Mouse (Mus musculus) intestine, embryonic 14.5 days (tissue): Measurements from ENCODE around the gene Timm10. TPM values are rescaled to one million over a fixed set of nuclear protein-coding genes. Genes with fewer than 3 reads are reported as not detected.
A peak's percentile ranks its signal among the peaks of the same experiment; 100 is the strongest.

ENCODE experiments used
- ATAC-seq: fragments of 200-750 bp; cut with Nextera tagmentation; replicated peaks from 2 replicates; pipeline ENCODE4 v1.8.0; 2017; ENCODE audit warnings: low read depth, moderate number of reproducible peaks, moderate TSS enrichment, moderate library complexity; ENCODE audit not compliant: low FRiP score, low TSS enrichment
- DNase-seq: peaks from one replicate; pipeline ENCODE4 v3.0.0-alpha.2; 2018; ENCODE audit warnings: low spot score
- H3K27ac ChIP-seq: fragments of 300-500 bp; sonication (generic); 2 replicates; pipeline ENCODE4 v1.5.1; 2014; ENCODE audit warnings: low read depth, mild to moderate bottlenecking, control low read depth
- H3K27me3 ChIP-seq: fragments of 300-500 bp; sonication (generic); replicated peaks from 2 replicates; pipeline ENCODE4 v1.6.1; 2014; ENCODE audit warnings: low read length, control low read depth; ENCODE audit not compliant: control insufficient read depth, insufficient read depth
- H3K36me3 ChIP-seq: fragments of 300-500 bp; sonication (generic); 2 replicates; pipeline ENCODE4 v1.6.1; 2014; ENCODE audit warnings: low read length, control low read depth; ENCODE audit not compliant: control insufficient read depth, insufficient read depth
- H3K4me1 ChIP-seq: fragments of 300-500 bp; sonication (generic); replicated peaks from 2 replicates; pipeline ENCODE4 v1.6.1; 2014; ENCODE audit warnings: low read length, control low read depth, mixed read lengths; ENCODE audit not compliant: control insufficient read depth, insufficient read depth
- H3K4me2 ChIP-seq: fragments of 300-500 bp; sonication (generic); 2 replicates; pipeline ENCODE4 v1.6.1; 2014; ENCODE audit warnings: low read length
- H3K4me3 ChIP-seq: fragments of 300-500 bp; sonication (generic); 2 replicates; pipeline ENCODE4 v1.5.1; 2014; ENCODE audit warnings: low read depth, low read length, control low read depth, mixed read lengths
- H3K9ac ChIP-seq: fragments of 300-500 bp; sonication (generic); 2 replicates; pipeline ENCODE4 v1.6.1; 2014; ENCODE audit warnings: mild to moderate bottlenecking, low read length
- H3K9me3 ChIP-seq: fragments of 300-500 bp; sonication (generic); 2 replicates; pipeline ENCODE4 v1.6.1; 2016; ENCODE audit warnings: low read length, control low read depth; ENCODE audit not compliant: control insufficient read depth
- WGBS: fragments of 180-500 bp; shearing (Covaris S2); extraction: QIAGEN DNeasy Blood & Tissue Kit; methylation state at CpG from one replicate; pipeline ENCODE4 v1.1.7; 2014; 5-methylcytosine and 5-hydroxymethylcytosine counted together
- polyA plus RNA-seq: library from polyadenylated mRNA; unstranded; fragments of >200 nt; fragmentation: Nextera tagmentation; extraction: Ambion mirVana; gene quantifications from 2 replicates; pipeline ENCODE4 v1.2.1, GENCODE M21; 2014

The Timm10 gene
- polyA plus RNA-seq, 1 experiment from 2014 or later, result 73.7 TPM

DNA sequence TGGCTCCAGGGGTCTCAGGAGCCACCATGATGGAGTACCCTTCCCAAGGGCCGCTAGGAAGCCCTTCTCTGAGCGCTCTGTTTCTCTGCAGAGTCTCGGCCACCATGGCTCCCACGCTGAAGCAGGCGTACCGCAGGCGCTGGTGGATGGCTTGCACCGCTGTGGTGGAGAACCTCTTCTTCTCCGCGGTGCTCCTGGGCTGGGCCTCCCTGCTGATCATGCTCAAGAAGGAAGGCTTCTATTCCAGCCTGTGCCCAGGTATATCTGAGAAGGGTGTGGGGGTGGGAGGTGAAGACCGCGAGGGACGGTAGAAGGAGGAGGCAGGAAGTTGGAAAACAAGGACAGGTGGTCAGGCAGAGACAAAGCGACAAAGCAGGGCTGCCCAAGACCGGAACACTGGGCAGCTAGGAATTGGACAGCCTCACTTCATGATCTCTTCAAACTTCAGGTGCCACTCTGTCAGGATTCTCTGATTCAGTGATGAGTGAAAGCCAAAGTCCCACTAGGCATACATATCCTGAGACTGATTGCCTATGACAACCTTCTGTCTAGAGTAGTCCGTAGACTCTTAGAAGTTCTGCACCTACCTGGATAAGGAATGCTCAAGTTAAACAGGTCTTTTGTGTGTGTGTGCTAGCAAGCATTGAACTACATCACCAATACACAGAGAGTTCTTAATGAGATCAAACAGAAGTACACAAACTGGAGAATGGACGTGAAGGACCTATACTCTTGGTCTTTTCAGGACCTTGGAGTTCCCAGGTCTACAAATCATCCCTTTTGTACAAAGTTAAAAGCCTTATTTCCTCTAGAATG lies 14.2 kb downstream of the Timm10 start:
- Histone ChIP-seq H3K9ac (peak overlapping the region; percentile 76), H3K9me3 (no peaks in the 10 kb centered on the region), H3K36me3 (peaks cover 6% of the 10 kb centered on the region; the same call in 1 of the 2 replicates), H3K4me1 (peaks cover 22% of the 10 kb centered on the region), H3K27ac (peak overlapping the region; percentile 94), H3K27me3 (peaks cover 6% of the 10 kb centered on the region; the same call in 1 of the 2 replicates), H3K4me3 (peak overlapping the region; percentile 72), H3K4me2 (peak overlapping the region; percentile 95)
- no peak for DNase-seq
- 0 out of 2 replicates have a peak, but pooled peaks have one; percentile 6 for ATAC-seq
- 5% methylated on average over 17 of the region's 17 CpGs for WGBS

GRCm38 (mm10) chr2:84841905-84842304 lies 15.1 kb downstream of the Timm10 start:
- no peak for ATAC-seq
- Histone ChIP-seq H3K27me3 (peaks cover 6% of the 10 kb centered on the region; the same call in 1 of the 2 replicates), H3K4me3 (peak overlapping the region; percentile 72; the same call in 1 of the 2 replicates), H3K36me3 (peaks cover 15% of the 10 kb centered on the region; the same call in 1 of the 2 replicates), H3K9me3 (no peaks in the 10 kb centered on the region), H3K4me2 (peak overlapping the region; percentile 95), H3K27ac (no peak overlapping the region), H3K9ac (no peak overlapping the region), H3K4me1 (peaks cover 22% of the 10 kb centered on the region)
- DNase-seq, result no peak

DNA sequence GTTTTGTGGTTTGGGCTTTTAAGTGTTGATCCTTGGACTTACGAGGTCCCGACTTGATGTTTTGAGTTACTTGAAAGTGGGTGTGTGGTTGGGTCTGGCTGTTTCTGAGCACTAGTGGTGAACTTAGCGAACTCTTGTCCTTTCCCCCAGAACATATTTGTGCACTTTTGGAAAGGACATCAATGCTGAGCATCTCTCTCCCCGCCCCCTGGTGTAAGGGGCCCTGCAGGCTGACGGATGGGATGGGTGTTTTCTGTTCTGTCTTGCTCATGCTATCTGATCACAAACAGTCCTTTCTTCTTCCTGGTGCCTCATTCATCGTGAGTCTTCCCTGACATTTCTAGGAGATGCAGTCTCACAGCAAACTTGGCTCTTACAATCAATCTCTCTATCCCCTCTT lies 16.9 kb downstream of the Timm10 start:
- no peak overlapping the region for H3K9ac ChIP-seq
- no peak overlapping the region for H3K4me2 ChIP-seq
- peaks cover 23% of the 10 kb centered on the region for H3K36me3 ChIP-seq
- no peaks in the 10 kb centered on the region for H3K9me3 ChIP-seq
- peaks cover 20% of the 10 kb centered on the region for H3K4me1 ChIP-seq
- H3K4me3 ChIP-seq, result no peak overlapping the region
- DNase-seq, result no peak
- no peak overlapping the region for H3K27ac ChIP-seq
- 79% methylated on average over 6 of the region's 6 CpGs for WGBS
- no peak for ATAC-seq
- H3K27me3 ChIP-seq, result peaks cover 4% of the 10 kb centered on the region; the same call in 1 of the 2 replicates

- H3K36me3 ChIP-seq, result peaks cover 39% of the 10 kb centered on the region
- no peak overlapping the region for H3K4me3 ChIP-seq
- no peak for ATAC-seq
- no peaks in the 10 kb centered on the region for H3K27me3 ChIP-seq
- no peak overlapping the region for H3K27ac ChIP-seq
- H3K4me1 ChIP-seq, result peaks cover 16% of the 10 kb centered on the region
- no peaks in the 10 kb centered on the region for H3K9me3 ChIP-seq
- 81% methylated on average over 1 of the region's 1 CpGs for WGBS
- DNase-seq, result no peak
- H3K9ac ChIP-seq, result no peak overlapping the region
- no peak overlapping the region for H3K4me2 ChIP-seq
Measured at GRCm38 (mm10) chr2:84845226-84845625, 18.4 kb downstream of the Timm10 start.

- H3K36me3 ChIP-seq, result peaks cover 76% of the 10 kb centered on the region
- H3K4me2 ChIP-seq, result peak overlapping the region; percentile 38
- H3K4me3 ChIP-seq, result no peak overlapping the region
- WGBS, result 52% methylated on average over 7 of the region's 7 CpGs
- ATAC-seq, result no peak; the same call in 1 of the 2 replicates
- no peaks in the 10 kb centered on the region for H3K9me3 ChIP-seq
- H3K4me1 ChIP-seq, result peaks cover 12% of the 10 kb centered on the region; the same call in 1 of the 2 replicates
- H3K27ac ChIP-seq, result no peak overlapping the region
- H3K9ac ChIP-seq, result no peak overlapping the region
- no peaks in the 10 kb centered on the region for H3K27me3 ChIP-seq
- DNase-seq, result no peak
Measured at GRCm38 (mm10) chr2:84850407-84851129, 23.8 kb downstream of the Timm10 start.

DNA sequence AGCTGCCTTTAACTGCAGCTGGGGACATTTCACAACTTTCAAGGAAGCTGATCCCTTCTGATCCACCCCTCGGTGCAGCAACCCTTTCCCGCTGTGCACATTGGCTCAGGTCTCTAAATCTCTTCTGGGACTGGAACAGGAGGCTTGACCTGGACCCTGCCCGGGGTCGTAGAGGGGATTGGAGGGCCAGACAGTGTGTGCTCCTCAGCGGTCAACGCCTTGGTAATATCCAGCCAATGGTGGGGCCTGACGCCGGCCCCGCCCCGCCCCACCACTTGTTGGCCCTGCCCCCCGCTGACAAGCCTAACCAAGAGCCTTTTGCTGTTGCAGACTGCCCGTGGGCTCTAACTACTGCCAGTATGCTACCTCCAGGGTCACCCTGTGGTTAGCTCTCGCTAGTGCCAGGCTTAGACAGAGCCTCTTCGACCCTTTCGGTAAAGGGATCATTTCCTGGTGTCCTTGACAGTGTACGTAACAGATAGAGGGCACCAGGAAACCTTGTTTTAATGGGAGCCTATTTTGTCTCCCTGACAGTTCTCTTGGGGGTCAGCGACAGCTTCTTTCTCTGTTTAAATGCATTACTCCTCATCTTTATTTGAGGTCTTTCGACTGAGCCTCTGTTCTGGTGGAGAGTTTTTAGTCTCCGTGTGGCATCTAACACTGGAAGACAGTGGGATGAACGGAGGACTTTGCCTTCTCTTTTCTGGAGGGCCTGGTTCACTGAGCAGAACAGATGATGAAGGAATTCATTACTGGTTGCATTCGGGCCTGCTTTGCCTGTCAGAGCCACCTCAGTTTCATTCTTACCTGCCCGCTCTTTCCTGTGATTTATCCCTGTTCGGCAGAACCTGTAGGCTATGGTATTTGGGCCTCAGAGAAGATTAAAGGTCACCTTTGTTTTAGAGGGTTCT lies 24.6 kb downstream of the Timm10 start:
- no peak overlapping the region for H3K4me3 ChIP-seq
- no peak for DNase-seq
- H3K27ac ChIP-seq, result no peak overlapping the region
- H3K9me3 ChIP-seq, result no peaks in the 10 kb centered on the region
- peak overlapping the region; percentile 38 for H3K4me2 ChIP-seq
- H3K27me3 ChIP-seq, result no peaks in the 10 kb centered on the region
- no peak overlapping the region for H3K9ac ChIP-seq
- ATAC-seq, result peak; percentile 77
- 40% methylated on average over 23 of the region's 23 CpGs for WGBS
- peaks cover 72% of the 10 kb centered on the region for H3K36me3 ChIP-seq
- peaks cover 12% of the 10 kb centered on the region; the same call in 1 of the 2 replicates for H3K4me1 ChIP-seq

DNA sequence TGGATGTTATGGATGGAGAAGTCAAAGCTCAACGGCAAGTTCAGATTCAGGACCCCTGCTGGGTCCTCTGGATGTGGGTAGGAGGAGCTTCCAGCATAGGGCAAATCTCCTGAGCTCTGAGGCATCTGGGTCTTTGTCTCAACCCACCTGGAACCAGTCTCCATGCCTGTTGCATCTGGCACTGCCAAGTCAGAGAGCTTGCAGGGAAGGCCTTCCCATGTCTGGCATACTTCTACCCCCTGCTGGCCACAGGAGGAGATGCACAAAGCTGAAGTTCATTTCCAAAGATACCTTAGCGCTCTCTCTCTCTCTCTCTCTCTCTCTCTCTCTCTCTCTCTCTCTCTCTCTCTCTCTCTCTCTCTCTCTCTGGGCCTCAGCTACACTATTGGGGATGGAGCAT lies 28.9 kb downstream of the Timm10 start:
- 60% methylated on average over 2 of the region's 2 CpGs for WGBS
- peak; percentile 69 for DNase-seq
- H3K4me1 ChIP-seq, result peaks cover 7% of the 10 kb centered on the region; the same call in 1 of the 2 replicates
- H3K9ac ChIP-seq, result no peak overlapping the region
- peaks cover 80% of the 10 kb centered on the region for H3K36me3 ChIP-seq
- no peak overlapping the region for H3K4me2 ChIP-seq
- no peak overlapping the region for H3K4me3 ChIP-seq
- H3K9me3 ChIP-seq, result no peaks in the 10 kb centered on the region
- ATAC-seq, result peak; percentile 63; the same call in 1 of the 2 replicates
- no peaks in the 10 kb centered on the region for H3K27me3 ChIP-seq
- H3K27ac ChIP-seq, result no peak overlapping the region

- Histone ChIP-seq H3K36me3 (peaks cover 85% of the 10 kb centered on the region), H3K27ac (no peak overlapping the region), H3K9ac (no peak overlapping the region), H3K4me1 (no peaks in the 10 kb centered on the region), H3K4me3 (no peak overlapping the region), H3K4me2 (no peak overlapping the region), H3K27me3 (no peaks in the 10 kb centered on the region), H3K9me3 (no peaks in the 10 kb centered on the region)
- no peak for ATAC-seq
- no peak for DNase-seq
- WGBS, result 91% methylated on average over 1 of the region's 1 CpGs
Measured at GRCm38 (mm10) chr2:84858551-84858950, 31.8 kb downstream of the Timm10 start.
